Mouse (Mus musculus) activated CD4-positive, CD25-positive, alpha-beta regulatory T cell (primary cell): Measurements from ENCODE around the gene Vmn1r42. TPM values are rescaled to one million over a fixed set of nuclear protein-coding genes. Genes with fewer than 3 reads are reported as not detected.

ENCODE experiments used
- polyA plus RNA-seq, 2 experiments: library from polyadenylated mRNA; unstranded; fragments of 100-300 nt; shearing (Covaris generic); gene quantifications; one replicate each; pipeline ENCODE4 v1.2.1; 2017

Vmn1r42 gene
- not detected for polyA plus RNA-seq

DNA sequence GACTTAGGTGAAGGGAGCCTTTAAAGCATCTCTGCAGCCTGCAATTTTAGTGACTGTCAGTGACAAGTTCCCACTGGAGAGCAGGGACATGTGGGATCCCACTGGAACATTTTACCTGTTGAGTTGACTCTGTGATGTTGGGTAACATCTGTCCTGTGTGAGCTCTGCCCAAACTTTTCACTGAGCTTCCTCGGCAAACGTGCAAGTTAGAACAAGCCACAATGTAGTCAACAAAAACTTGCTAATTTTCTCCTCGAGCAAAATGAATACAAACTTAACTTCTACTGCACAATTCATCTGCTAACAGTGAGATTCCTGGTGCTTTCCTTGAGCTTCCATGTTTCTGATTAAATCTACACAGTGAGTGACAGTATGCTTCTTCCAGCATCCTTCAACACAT, at the start of gene Vmn1r42, which contains the start of gene Vmn1r43:
Gene Vmn1r42 (minus strand): TSS at position 101 of the 400 bp plus-strand sequence.
Gene Vmn1r43 (minus strand): TSS at position 101 of the 400 bp plus-strand sequence.

DNA sequence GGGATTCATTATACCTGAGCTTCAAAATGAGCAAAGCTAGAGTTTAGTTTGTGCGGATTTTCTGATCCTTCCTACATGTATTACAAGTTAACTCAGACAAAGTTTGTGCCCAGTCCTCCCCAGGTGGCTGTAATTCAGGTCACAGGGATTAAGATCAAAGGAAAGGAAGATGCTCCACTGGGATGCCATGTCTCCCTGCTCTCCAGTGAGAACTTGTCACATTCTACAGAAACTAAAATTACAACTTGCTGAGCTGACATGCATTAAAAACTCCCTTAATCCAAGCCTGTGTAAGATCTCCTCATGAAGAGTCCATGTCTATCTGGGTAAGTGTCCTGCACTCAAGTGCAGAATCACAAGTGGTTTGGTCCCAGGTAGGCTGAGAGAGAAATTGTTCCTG, 7.1 kb upstream of the Vmn1r42 start, which contains the start of gene Vmn1r44:
Gene Vmn1r44 (plus strand): TSS at position 301 of the 400 bp plus-strand sequence.

Other genes with a start within 250 kb of the Vmn1r42 start
- 1 to 10 TPM; 3.0 to 3.4 TPM for gene Txnrd3, start 232.4 kb downstream of the Vmn1r42 start, polyA plus RNA-seq
- gene Vmn1r40, start 168.9 kb downstream of the Vmn1r42 start, polyA plus RNA-seq: under 1 TPM in 1 of 2 experiments, not detected in 1; 0.11 TPM
- under 1 TPM in 1 of 2 experiments, not detected in 1; 0.17 TPM for gene Vmn1r41, start 135.6 kb downstream of the Vmn1r42 start, polyA plus RNA-seq
- gene Vmn1r43, start within 50 bp of the Vmn1r42 start, polyA plus RNA-seq: under 1 TPM in 1 of 2 experiments, not detected in 1; 0.22 TPM
- gene Vmn1r44, start 7.2 kb upstream of the Vmn1r42 start, polyA plus RNA-seq: under 1 TPM in 1 of 2 experiments, not detected in 1; 0.43 TPM
- under 1 TPM in 1 of 2 experiments, not detected in 1; 0.55 TPM for gene Vmn1r45, start 64.2 kb upstream of the Vmn1r42 start, polyA plus RNA-seq
- under 1 TPM in 1 of 2 experiments, not detected in 1; 0.06 TPM for gene Vmn1r46, start 92.9 kb upstream of the Vmn1r42 start, polyA plus RNA-seq
- gene Vmn1r47, start 139.7 kb upstream of the Vmn1r42 start, polyA plus RNA-seq: not detected
- gene Vmn1r48, start 160.4 kb upstream of the Vmn1r42 start, polyA plus RNA-seq: not detected
- under 1 TPM in 1 of 2 experiments, not detected in 1; 0.04 TPM for gene Vmn1r49, start 202.1 kb upstream of the Vmn1r42 start, polyA plus RNA-seq
- gene Vmn1r50, start 225.0 kb upstream of the Vmn1r42 start, polyA plus RNA-seq: not detected
- not detected for gene Vmn1r51, start 246.2 kb upstream of the Vmn1r42 start, polyA plus RNA-seq